In the genomic region with DNA sequence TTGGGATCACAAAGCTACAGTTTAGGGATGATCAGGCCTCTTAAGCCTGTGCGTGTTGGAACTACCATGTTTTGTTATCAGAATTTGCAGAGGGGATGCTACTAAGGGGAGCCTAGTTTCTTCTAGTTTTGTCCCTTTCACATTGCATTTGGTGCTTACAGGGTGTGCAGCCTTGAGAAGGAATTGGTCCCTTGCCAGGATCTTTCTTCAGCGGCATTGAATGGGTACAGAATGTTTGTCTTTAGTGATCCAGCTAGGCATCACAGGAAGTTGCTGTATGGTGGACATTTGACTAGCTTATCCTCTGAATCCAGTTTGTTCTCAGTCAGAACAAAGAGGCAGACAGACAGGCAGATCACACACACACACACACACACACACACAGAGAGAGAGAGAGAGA, we compare ENCODE assay signal across 21 mouse cellular contexts. TPM values are rescaled to one million over a fixed set of nuclear protein-coding genes. Genes with fewer than 3 reads are reported as not detected.
DNase-seq lines count a peak whose midpoint lies in the region; ATAC-seq and TF ChIP-seq lines count a peak whose summit lies in the region.
"Had no signal": no experiment of that assay in that cellular context is flagged by ENCODE, and none has a peak within 500 bp of the region (broad histone marks: within the 10 kb centered on the region; RNA-seq: fewer than 3 reads in every experiment).

No protein-coding gene starts in this region.

- no peaks in the 10 kb centered on the region for H3K9me3 ChIP-seq in forebrain, embryonic 14.5 days (replicated peaks; ENCODE audit: control insufficient read depth, low read length)
- H3K9me3 ChIP-seq in forebrain, embryonic 11.5 days (ENCODE audit: control insufficient read depth, low read length): no peaks in the 10 kb centered on the region
- H3K9me3 ChIP-seq in lung, embryonic 14.5 days (ENCODE audit: low read depth, low read length): no peaks in the 10 kb centered on the region
- H3K9me3 ChIP-seq: embryonic facial prominence, embryonic 10.5 days; forebrain, embryonic 12.5 days; heart, embryonic 12.5 days; limb, embryonic 15.5 days; liver, embryonic 15.5 days; megakaryocyte, embryonic 14.5 days; neural tube, embryonic 13.5 days; stomach, embryonic 15.5 days had no signal

- H3K4me2 ChIP-seq in forebrain, embryonic 14.5 days (ENCODE audit: low read length): no peak overlapping the region
- H3K4me2 ChIP-seq in forebrain, embryonic 11.5 days (ENCODE audit: low read depth, low read length, severe bottlenecking): no peak overlapping the region
- H3K4me2 ChIP-seq in lung, embryonic 14.5 days: no peak overlapping the region
- H3K4me2 ChIP-seq: forebrain, embryonic 12.5 days; heart, embryonic 12.5 days; limb, embryonic 15.5 days; liver, embryonic 15.5 days; neural tube, embryonic 13.5 days; stomach, embryonic 15.5 days had no signal

- H3K4me1 ChIP-seq in forebrain, embryonic 14.5 days (ENCODE audit: control insufficient read depth, insufficient read depth, low read length): no peaks in the 10 kb centered on the region; the same call in 1 of the 2 replicates
- no peaks in the 10 kb centered on the region for H3K4me1 ChIP-seq in forebrain, embryonic 11.5 days (replicated peaks; ENCODE audit: control insufficient read depth, insufficient read depth, low read length)
- peaks cover 10% of the 10 kb centered on the region for H3K4me1 ChIP-seq in lung, embryonic 14.5 days (ENCODE audit: insufficient read depth)
- H3K4me1 ChIP-seq in testis, adult 2 months (ENCODE audit: control insufficient read depth, insufficient read depth, low read length): no peaks in the 10 kb centered on the region; the same call in 1 of the 2 replicates
- H3K4me1 ChIP-seq: liver, embryonic 15.5 days had no signal

- no peak for TF ChIP-seq CTCF in lung, embryonic 14.5 days (IDR thresholded peaks at IDR 0.05; ENCODE audit: low read depth)
- TF ChIP-seq CTCF in testis, adult 2 months (IDR thresholded peaks at IDR 0.05; ENCODE audit: control insufficient read depth, insufficient read depth, insufficient replicate concordance, low read depth, low read length): no peak

- no peak overlapping the region for H3K4me3 ChIP-seq in forebrain, embryonic 14.5 days (ENCODE audit: low read depth, low read length)
- no peak overlapping the region for H3K4me3 ChIP-seq in forebrain, embryonic 11.5 days (ENCODE audit: low read depth, low read length)
- H3K4me3 ChIP-seq in lung, embryonic 14.5 days (ENCODE audit: low read depth, low read length): no peak overlapping the region
- H3K4me3 ChIP-seq in testis, adult 2 months (ENCODE audit: control insufficient read depth, low read depth, low read length): peak overlapping the region; percentile 52; the same call in 1 of the 2 replicates
- H3K4me3 ChIP-seq: embryonic facial prominence, embryonic 10.5 days; forebrain, embryonic 12.5 days; heart, embryonic 12.5 days; limb, embryonic 15.5 days; liver, embryonic 15.5 days; megakaryocyte, embryonic 14.5 days; neural tube, embryonic 13.5 days; stomach, embryonic 15.5 days had no signal

- H3K36me3 ChIP-seq in forebrain, embryonic 14.5 days (ENCODE audit: control insufficient read depth, insufficient read depth, low read length): no peaks in the 10 kb centered on the region
- H3K36me3 ChIP-seq in forebrain, embryonic 11.5 days (ENCODE audit: control insufficient read depth, insufficient read depth, low read length): no peaks in the 10 kb centered on the region
- H3K36me3 ChIP-seq in lung, embryonic 14.5 days (ENCODE audit: insufficient read depth): no peaks in the 10 kb centered on the region
- H3K36me3 ChIP-seq in testis, adult 2 months (ENCODE audit: control insufficient read depth, insufficient read depth, low read length): no peaks in the 10 kb centered on the region
- H3K36me3 ChIP-seq: forebrain, embryonic 12.5 days; limb, embryonic 15.5 days; liver, embryonic 15.5 days; neural tube, embryonic 13.5 days; stomach, embryonic 15.5 days had no signal

- WGBS in forebrain, embryonic 14.5 days: 52% methylated on average over 2 of the region's 2 CpGs
- 89% methylated on average over 2 of the region's 2 CpGs for WGBS in forebrain, embryonic 11.5 days
- 45% methylated on average over 2 of the region's 2 CpGs for WGBS in lung, embryonic 14.5 days

- TF ChIP-seq POLR2A in testis, adult 2 months (IDR thresholded peaks at IDR 0.05; ENCODE audit: control insufficient read depth, low read depth, low read length): no peak

- no peak for ATAC-seq in forebrain, embryonic 14.5 days
- no peak for ATAC-seq in forebrain, embryonic 11.5 days (replicated peaks; ENCODE audit: low FRiP score)
- ATAC-seq in lung, embryonic 14.5 days (ENCODE audit: insufficient read depth): no peak
- no peak for ATAC-seq in inflammation-experienced regulatory T-cells, adult 6 months
- ATAC-seq: lung, postnatal 0 days had no signal

- H3K27me3 ChIP-seq in forebrain, embryonic 14.5 days (replicated peaks; ENCODE audit: control insufficient read depth, insufficient read depth, low read length): no peaks in the 10 kb centered on the region
- H3K27me3 ChIP-seq in forebrain, embryonic 11.5 days (ENCODE audit: control insufficient read depth, insufficient read depth, low read length): no peaks in the 10 kb centered on the region
- no peaks in the 10 kb centered on the region for H3K27me3 ChIP-seq in lung, embryonic 14.5 days (ENCODE audit: insufficient read depth, low read length)
- H3K27me3 ChIP-seq in testis, adult 2 months (ENCODE audit: control insufficient read depth, insufficient read depth, low read length): no peaks in the 10 kb centered on the region
- H3K27me3 ChIP-seq: forebrain, embryonic 12.5 days; heart, embryonic 12.5 days; limb, embryonic 15.5 days; liver, embryonic 15.5 days; neural tube, embryonic 13.5 days; stomach, embryonic 15.5 days had no signal

- DNase-seq in forebrain, embryonic 14.5 days (ENCODE audit: low spot score): peak; percentile 63
- DNase-seq in forebrain, embryonic 11.5 days (ENCODE audit: low spot score): no peak
- peak; percentile 55 for DNase-seq in lung, embryonic 14.5 days
- no peak for DNase-seq in lung, postnatal 10 days
- DNase-seq in testis, postnatal 10 days (ENCODE audit: low spot score): no peak
- DNase-seq: B cell, adult 2 months; cerebellum, adult 9-10 months; kidney, adult 2 months; kidney, postnatal 10 days; right cerebral cortex, postnatal 25 days had no signal

- no peak overlapping the region for H3K9ac ChIP-seq in forebrain, embryonic 14.5 days (ENCODE audit: low read length)
- no peak overlapping the region for H3K9ac ChIP-seq in forebrain, embryonic 11.5 days (ENCODE audit: low read length)
- no peak overlapping the region for H3K9ac ChIP-seq in lung, embryonic 14.5 days
- H3K9ac ChIP-seq: forebrain, embryonic 12.5 days; heart, embryonic 12.5 days; limb, embryonic 15.5 days; liver, embryonic 15.5 days; neural tube, embryonic 13.5 days; stomach, embryonic 15.5 days had no signal

- H3K27ac ChIP-seq in forebrain, embryonic 14.5 days (ENCODE audit: low read depth, low read length): no peak overlapping the region
- no peak overlapping the region for H3K27ac ChIP-seq in forebrain, embryonic 11.5 days (ENCODE audit: low read depth, low read length)
- H3K27ac ChIP-seq in lung, embryonic 14.5 days (ENCODE audit: low read depth): no peak overlapping the region
- no peak overlapping the region for H3K27ac ChIP-seq in testis, adult 2 months (ENCODE audit: control insufficient read depth, insufficient read depth, low read depth, low read length)
- H3K27ac ChIP-seq: embryonic facial prominence, embryonic 10.5 days; forebrain, embryonic 12.5 days; limb, embryonic 15.5 days; liver, embryonic 15.5 days; neural tube, embryonic 13.5 days; stomach, embryonic 15.5 days had no signal

RNA-seq across cellular contexts. Expression of a gene that starts 23.7 kb away (rescaled TPM):
- 2.9 and 4.6 TPM in 2 replicates for polyA plus RNA-seq in forebrain, embryonic 14.5 days (2014; fragmentation: Nextera tagmentation; extraction: Ambion mirVana)
- polyA plus RNA-seq in forebrain, embryonic 11.5 days (2014; fragmentation: Nextera tagmentation; extraction: Ambion mirVana): 11.9 and 12.8 TPM in 2 replicates
- polyA plus RNA-seq in lung, embryonic 14.5 days (2014; fragmentation: Nextera tagmentation; extraction: Ambion mirVana): 5.2 and 5.9 TPM in 2 replicates
- 3.3 and 4.2 TPM in 2 replicates for polyA plus RNA-seq in testis, adult 2 months (2012; rRNA removed)
- under 1 TPM in 1 of 3 experiments, not detected in 2; 0.08 TPM for polyA plus RNA-seq in inflammation-experienced regulatory T-cells, adult 6 months (2017; shearing (Covaris generic))

RNA-seq across cellular contexts. Expression of a gene that starts 53.7 kb away (rescaled TPM):
- polyA plus RNA-seq in forebrain, embryonic 14.5 days (2014; fragmentation: Nextera tagmentation; extraction: Ambion mirVana): 22.0 and 28.3 TPM in 2 replicates
- 3.0 and 4.0 TPM in 2 replicates for polyA plus RNA-seq in forebrain, embryonic 11.5 days (2014; fragmentation: Nextera tagmentation; extraction: Ambion mirVana)
- polyA plus RNA-seq in lung, embryonic 14.5 days (2014; fragmentation: Nextera tagmentation; extraction: Ambion mirVana): 0.11 and 0.16 TPM in 2 replicates
- polyA plus RNA-seq in testis, adult 2 months (2012; rRNA removed): 1.5 TPM in 2 replicates
- polyA plus RNA-seq in inflammation-experienced regulatory T-cells, adult 6 months (2017; shearing (Covaris generic)): 1 to 10 TPM; 2.6 to 3.2 (median 2.8) TPM

Comparison
In these comparisons a context has a peak if more than half of its experiments do, and no peak if none do; other contexts are left out.
1. DNase-seq: peak in forebrain, embryonic 14.5 days (single experiment) and lung, embryonic 14.5 days (single experiment); none in forebrain, embryonic 11.5 days (single experiment), lung, postnatal 10 days (single experiment) and testis, postnatal 10 days (single experiment).